Mouse (Mus musculus) cerebellum, adult 11-12 months (tissue): ENCODE measurements around the gene Chfr.
"Not testable (repeated sequence)": the region's sequence is repeated elsewhere in the genome, so short reads cannot be mapped to it uniquely, and the experiment has no call there.

Source experiments
- DNase-seq: peaks from one replicate; pipeline ENCODE4 v3.0.0; 2022

Gene Chfr

GRCm38 (mm10) chr5:110108305-110108628 lies 27.4 kb upstream of the Chfr start:
- DNase-seq = no peak

- peak; percentile 93 for DNase-seq
These were observed 25.6 kb upstream of the Chfr start, which contains the start of gene Zfp605 for GRCm38 (mm10) chr5:110109991-110110441. TSS of gene Zfp605 (plus strand) at chr5:110110092.

GRCm38 (mm10) chr5:110122380-110122779 lies 13.3 kb upstream of the Chfr start:
- DNase-seq = not testable (repeated sequence)

- no peak for DNase-seq
These were observed 434 bp downstream of the Chfr start for GRCm38 (mm10) chr5:110136087-110136464.

- no peak for DNase-seq
These were observed 2.2 kb downstream of the Chfr start for GRCm38 (mm10) chr5:110137816-110138215.

GRCm38 (mm10) chr5:110139325-110139724 lies 3.7 kb downstream of the Chfr start:
- DNase-seq = no peak

GRCm38 (mm10) chr5:110140424-110140823 lies 4.8 kb downstream of the Chfr start:
- no peak for DNase-seq

- no peak for DNase-seq
These were observed 6.7 kb downstream of the Chfr start for GRCm38 (mm10) chr5:110142309-110142708.

- DNase-seq = no peak
These were observed 7.4 kb downstream of the Chfr start for GRCm38 (mm10) chr5:110143007-110143406.

- no peak for DNase-seq
These were observed 33.7 kb downstream of the Chfr start for GRCm38 (mm10) chr5:110169374-110169773.

GRCm38 (mm10) chr5:110176362-110177020 lies 40.8 kb downstream of the Chfr start, which contains the start of gene Golga3:
TSS of gene Golga3 (plus strand) at chr5:110176701.
- DNase-seq = peak; percentile 93

GRCm38 (mm10) chr5:110177021-110177420 lies 41.4 kb downstream of the Chfr start:
- DNase-seq = no peak

- no peak for DNase-seq
These were observed 43.0 kb downstream of the Chfr start for GRCm38 (mm10) chr5:110178628-110179027.

GRCm38 (mm10) chr5:110181716-110182115 lies 46.1 kb downstream of the Chfr start:
- DNase-seq = no peak

GRCm38 (mm10) chr5:110203164-110203895 lies 67.7 kb downstream of the Chfr start:
- DNase-seq = no peak

GRCm38 (mm10) chr5:110204777-110205176 lies 69.1 kb downstream of the Chfr start:
- no peak for DNase-seq

GRCm38 (mm10) chr5:110211312-110211711 lies 75.7 kb downstream of the Chfr start:
- DNase-seq = no peak

- DNase-seq = no peak
These were observed 81.1 kb downstream of the Chfr start for GRCm38 (mm10) chr5:110216780-110217179.

GRCm38 (mm10) chr5:110220331-110220730 lies 84.7 kb downstream of the Chfr start:
- DNase-seq = no peak
